Mouse (Mus musculus): ENCODE data around the gene Klhl32. TPM values are rescaled to one million over a fixed set of nuclear protein-coding genes. Genes with fewer than 3 reads are reported as not detected.

The Klhl32 gene
- total and polyA plus RNA-seq, 2 experiments: 0.05 to 0.18 TPM

DNA sequence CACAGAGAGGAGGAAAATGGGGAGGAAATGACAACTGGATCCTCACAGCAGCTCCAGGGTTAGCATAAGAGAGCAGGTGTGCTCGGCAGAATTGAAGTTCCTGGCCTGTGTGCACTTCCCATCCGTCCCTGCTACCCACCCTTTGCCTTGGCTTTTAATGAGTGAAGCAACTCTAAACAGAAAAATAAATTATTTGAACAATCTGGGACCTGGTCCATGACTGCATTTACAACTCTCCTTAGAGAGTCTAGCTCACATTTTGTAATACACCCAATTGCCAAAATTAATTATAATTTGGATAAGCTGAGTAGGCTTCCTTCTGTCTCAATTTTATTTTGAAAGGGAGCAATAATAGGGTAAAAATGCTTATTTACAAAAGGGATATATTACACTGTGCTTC lies 49.6 kb downstream of the Klhl32 start:
- 45% methylated on average over 2 of the region's 2 CpGs for WGBS
- H3K4me3 ChIP-seq (ENCODE audit: insufficient read depth, low read depth, low read length): no peak overlapping the region
- no peak for TF ChIP-seq CTCF (IDR thresholded peaks at IDR 0.05; ENCODE audit: low read depth, low read length)
- TF ChIP-seq POLR2A (IDR thresholded peaks at IDR 0.05; ENCODE audit: extremely low read depth, insufficient read depth, low read length): no peak
- H3K9ac ChIP-seq (ENCODE audit: low read depth, low read length): no peak overlapping the region
- no peaks in the 10 kb centered on the region for H3K79me2 ChIP-seq (ENCODE audit: control insufficient read depth, insufficient read depth, low read length)
- H3K36me3 ChIP-seq (ENCODE audit: control insufficient read depth, insufficient read depth, low read length): no peaks in the 10 kb centered on the region
- no peak for DNase-seq (ENCODE audit: extremely low read depth, low read depth, low spot score)
- H3K27ac ChIP-seq (replicated peaks; ENCODE audit: insufficient read depth, low read depth, low read length): no peak overlapping the region
- H3K4me1 ChIP-seq (ENCODE audit: control insufficient read depth, insufficient read depth, low read length): no peaks in the 10 kb centered on the region
- no peaks in the 10 kb centered on the region for H3K27me3 ChIP-seq (ENCODE audit: control insufficient read depth, insufficient read depth, low read length)

DNA sequence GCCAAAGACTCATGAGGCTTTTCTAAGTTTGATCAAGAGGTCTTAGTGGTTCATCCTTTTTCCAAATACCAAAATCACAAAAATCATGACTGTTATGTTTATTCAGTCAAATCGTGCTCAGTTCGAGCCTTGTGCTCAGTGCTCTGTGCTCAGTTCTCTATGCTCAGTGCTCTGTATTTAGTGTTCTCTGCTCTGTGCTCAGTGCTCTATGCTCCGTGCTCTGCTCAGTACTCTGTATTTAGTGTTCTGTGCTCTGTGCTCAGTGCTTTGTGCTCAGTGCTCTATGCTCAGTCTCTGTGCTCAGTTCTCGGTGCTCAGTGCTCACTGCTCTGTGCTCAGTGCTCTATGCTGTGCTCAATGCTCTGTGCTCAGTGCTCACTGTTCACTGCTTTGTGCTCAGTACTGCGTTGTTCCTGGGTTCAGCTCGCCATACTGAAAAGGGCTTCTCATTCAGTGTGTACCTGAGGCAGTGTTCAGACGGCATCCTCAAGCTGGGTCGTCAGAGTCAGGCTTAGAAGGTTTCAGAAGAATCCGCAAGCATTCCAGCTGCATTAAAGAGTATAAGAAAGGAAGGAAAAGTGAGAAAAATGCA lies 50.5 kb downstream of the Klhl32 start:
- Histone ChIP-seq H3K79me2 (ENCODE audit: control insufficient read depth, insufficient read depth, low read length) (no peaks in the 10 kb centered on the region), H3K36me3 (ENCODE audit: control insufficient read depth, insufficient read depth, low read length) (no peaks in the 10 kb centered on the region), H3K4me1 (ENCODE audit: control insufficient read depth, insufficient read depth, low read length) (no peaks in the 10 kb centered on the region), H3K27me3 (ENCODE audit: control insufficient read depth, insufficient read depth, low read length) (no peaks in the 10 kb centered on the region), H3K27ac (replicated peaks; ENCODE audit: insufficient read depth, low read depth, low read length) (no peak overlapping the region), H3K4me3 (ENCODE audit: insufficient read depth, low read depth, low read length) (no peak overlapping the region), H3K9ac (ENCODE audit: low read depth, low read length) (no peak overlapping the region)
- TF ChIP-seq POLR2A (IDR thresholded peaks at IDR 0.05; ENCODE audit: extremely low read depth, insufficient read depth, low read length) (no peak), CTCF (IDR thresholded peaks at IDR 0.05; ENCODE audit: low read depth, low read length) (no peak)
- 88% methylated on average over 9 of the region's 9 CpGs for WGBS
- no peak for DNase-seq (ENCODE audit: extremely low read depth, low read depth, low spot score)

DNA sequence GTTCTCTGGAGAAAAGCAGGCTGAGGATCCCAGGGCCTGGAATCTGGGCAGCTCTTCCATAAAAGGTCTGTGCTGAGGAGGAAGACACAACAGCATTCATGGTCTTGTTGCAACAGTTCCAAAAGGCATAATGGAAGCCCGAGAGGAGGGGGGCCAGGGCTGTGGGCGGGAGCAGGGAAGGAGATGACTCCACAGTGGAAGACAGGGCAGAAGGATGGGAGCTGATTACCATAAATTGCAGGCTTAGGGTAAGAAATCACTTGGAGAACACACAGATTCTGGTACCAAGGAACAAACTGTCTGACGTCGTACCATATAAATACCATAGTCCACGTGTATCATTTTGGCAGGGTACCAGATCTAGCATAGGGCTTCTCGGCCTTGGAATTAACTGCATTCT lies 51.9 kb downstream of the Klhl32 start:
- WGBS: 82% methylated on average over 6 of the region's 6 CpGs
- no peaks in the 10 kb centered on the region for H3K27me3 ChIP-seq (ENCODE audit: control insufficient read depth, insufficient read depth, low read length)
- no peak for DNase-seq (ENCODE audit: extremely low read depth, low read depth, low spot score)
- H3K27ac ChIP-seq (replicated peaks; ENCODE audit: insufficient read depth, low read depth, low read length): no peak overlapping the region
- TF ChIP-seq POLR2A (IDR thresholded peaks at IDR 0.05; ENCODE audit: extremely low read depth, insufficient read depth, low read length) (no peak), CTCF (IDR thresholded peaks at IDR 0.05; ENCODE audit: low read depth, low read length) (no peak)
- H3K79me2 ChIP-seq (ENCODE audit: control insufficient read depth, insufficient read depth, low read length): no peaks in the 10 kb centered on the region
- no peak overlapping the region for H3K4me3 ChIP-seq (ENCODE audit: insufficient read depth, low read depth, low read length)
- H3K4me1 ChIP-seq (ENCODE audit: control insufficient read depth, insufficient read depth, low read length): no peaks in the 10 kb centered on the region
- no peaks in the 10 kb centered on the region for H3K36me3 ChIP-seq (ENCODE audit: control insufficient read depth, insufficient read depth, low read length)
- H3K9ac ChIP-seq (ENCODE audit: low read depth, low read length): no peak overlapping the region

DNA sequence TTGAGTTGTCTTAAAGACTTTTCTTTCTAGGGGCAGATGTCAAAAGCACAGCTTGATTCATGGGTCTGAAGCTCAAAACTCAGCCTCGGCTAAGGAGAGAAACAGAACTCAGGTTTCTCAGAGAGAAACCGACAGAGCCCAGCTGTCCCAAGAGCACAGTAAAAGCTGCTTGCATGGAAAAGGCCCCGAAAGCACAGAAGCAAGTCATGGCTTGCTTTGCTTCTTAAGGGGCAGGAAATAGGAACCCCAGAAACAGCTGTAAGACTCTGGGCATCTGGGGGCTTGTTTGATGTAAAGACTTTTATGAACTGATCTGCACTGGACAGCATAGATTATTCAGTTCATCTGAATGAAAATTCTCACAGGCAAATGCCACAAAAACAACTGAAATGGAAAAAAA lies 53.1 kb downstream of the Klhl32 start:
- H3K27ac ChIP-seq (replicated peaks; ENCODE audit: insufficient read depth, low read depth, low read length): no peak overlapping the region
- H3K9ac ChIP-seq (ENCODE audit: low read depth, low read length): no peak overlapping the region
- DNase-seq (ENCODE audit: extremely low read depth, low read depth, low spot score): no peak
- no peaks in the 10 kb centered on the region for H3K4me1 ChIP-seq (ENCODE audit: control insufficient read depth, insufficient read depth, low read length)
- H3K79me2 ChIP-seq (ENCODE audit: control insufficient read depth, insufficient read depth, low read length): no peaks in the 10 kb centered on the region
- TF ChIP-seq POLR2A (IDR thresholded peaks at IDR 0.05; ENCODE audit: extremely low read depth, insufficient read depth, low read length) (no peak), CTCF (IDR thresholded peaks at IDR 0.05; ENCODE audit: low read depth, low read length) (no peak)
- no peaks in the 10 kb centered on the region for H3K36me3 ChIP-seq (ENCODE audit: control insufficient read depth, insufficient read depth, low read length)
- no peaks in the 10 kb centered on the region for H3K27me3 ChIP-seq (ENCODE audit: control insufficient read depth, insufficient read depth, low read length)
- H3K4me3 ChIP-seq (ENCODE audit: insufficient read depth, low read depth, low read length): no peak overlapping the region
- WGBS: 74% methylated on average over 3 of the region's 3 CpGs

GRCm38 (mm10) chr4:24797280-24797679 lies 53.6 kb downstream of the Klhl32 start:
- Histone ChIP-seq H3K4me3 (ENCODE audit: insufficient read depth, low read depth, low read length) (no peak overlapping the region), H3K27ac (replicated peaks; ENCODE audit: insufficient read depth, low read depth, low read length) (no peak overlapping the region), H3K27me3 (ENCODE audit: control insufficient read depth, insufficient read depth, low read length) (no peaks in the 10 kb centered on the region), H3K79me2 (ENCODE audit: control insufficient read depth, insufficient read depth, low read length) (no peaks in the 10 kb centered on the region), H3K4me1 (ENCODE audit: control insufficient read depth, insufficient read depth, low read length) (no peaks in the 10 kb centered on the region), H3K36me3 (ENCODE audit: control insufficient read depth, insufficient read depth, low read length) (no peaks in the 10 kb centered on the region), H3K9ac (ENCODE audit: low read depth, low read length) (no peak overlapping the region)
- DNase-seq (ENCODE audit: extremely low read depth, low read depth, low spot score): no peak
- no peak for TF ChIP-seq CTCF (IDR thresholded peaks at IDR 0.05; ENCODE audit: low read depth, low read length)
- TF ChIP-seq POLR2A (IDR thresholded peaks at IDR 0.05; ENCODE audit: extremely low read depth, insufficient read depth, low read length): no peak
- WGBS: 87% methylated on average over 5 of the region's 5 CpGs

- TF ChIP-seq CTCF (IDR thresholded peaks at IDR 0.05; ENCODE audit: low read depth, low read length): no peak
- TF ChIP-seq POLR2A (IDR thresholded peaks at IDR 0.05; ENCODE audit: extremely low read depth, insufficient read depth, low read length): no peak
- DNase-seq (ENCODE audit: extremely low read depth, low read depth, low spot score): no peak
- no peaks in the 10 kb centered on the region for H3K27me3 ChIP-seq (ENCODE audit: control insufficient read depth, insufficient read depth, low read length)
- no peaks in the 10 kb centered on the region for H3K79me2 ChIP-seq (ENCODE audit: control insufficient read depth, insufficient read depth, low read length)
- no peak overlapping the region for H3K4me3 ChIP-seq (ENCODE audit: insufficient read depth, low read depth, low read length)
- no peaks in the 10 kb centered on the region for H3K4me1 ChIP-seq (ENCODE audit: control insufficient read depth, insufficient read depth, low read length)
- no peak overlapping the region for H3K9ac ChIP-seq (ENCODE audit: low read depth, low read length)
- no peaks in the 10 kb centered on the region for H3K36me3 ChIP-seq (ENCODE audit: control insufficient read depth, insufficient read depth, low read length)
- H3K27ac ChIP-seq (replicated peaks; ENCODE audit: insufficient read depth, low read depth, low read length): no peak overlapping the region
- 72% methylated on average over 1 of the region's 1 CpGs for WGBS
Observed at GRCm38 (mm10) chr4:24796229-24796628, 54.7 kb downstream of the Klhl32 start.

Measured in liver, adult 2 months (tissue).